Mouse (Mus musculus) ovary, adult 2 months (tissue): ENCODE measurements around the gene Hells. TPM values are rescaled to one million over a fixed set of nuclear protein-coding genes. Genes with fewer than 3 reads are reported as not detected.

Source experiments
- polyA plus RNA-seq: library from polyadenylated mRNA; depleted of rRNA; stranded (reverse); fragments of >200 nt; gene quantifications from 2 replicates; pipeline ENCODE4 v1.2.3, GENCODE M21; 2012; rRNA removed

Hells gene
- polyA plus RNA-seq = 1.0 and 1.4 TPM in 2 replicates

DNA sequence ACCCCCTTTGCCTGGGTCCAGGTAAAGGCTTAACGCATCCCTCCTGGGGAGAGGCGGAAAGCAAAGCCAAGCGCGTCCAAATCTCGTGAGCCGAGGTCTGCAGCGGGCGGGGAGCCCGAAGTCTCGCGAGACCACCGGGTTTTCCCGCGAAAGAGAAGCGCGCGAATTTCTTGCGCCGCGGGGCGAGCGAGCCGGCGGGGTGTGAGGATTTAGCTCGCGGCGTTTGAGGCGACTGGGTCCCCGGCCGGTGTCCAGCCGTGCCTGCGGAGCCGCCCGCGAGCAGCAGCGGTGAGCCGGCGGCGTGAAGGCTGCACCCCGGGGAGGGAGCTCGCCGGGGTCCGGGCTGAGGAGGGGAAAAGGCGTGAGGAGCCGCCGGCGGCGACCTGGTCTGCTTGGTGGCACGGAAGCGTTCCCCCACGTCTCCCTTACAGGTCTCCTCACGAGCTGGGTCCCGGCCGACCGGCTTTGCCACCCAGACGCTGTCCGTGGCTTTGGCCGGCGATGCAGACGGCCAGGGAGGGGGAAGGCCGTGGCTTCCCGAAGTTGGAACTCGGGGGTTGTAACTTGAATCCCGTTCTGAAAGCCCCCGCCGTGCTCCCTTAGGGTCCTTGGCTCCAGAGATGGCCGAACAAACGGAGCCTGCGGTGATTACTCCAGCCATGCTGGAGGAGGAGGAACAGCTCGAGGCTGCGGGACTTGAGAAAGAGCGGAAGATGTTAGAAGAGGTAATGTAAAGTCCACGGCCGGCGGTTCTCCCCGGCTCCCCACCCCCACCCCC is at the start of gene Hells:
Gene Hells, plus strand, starts transcription at position 128 of the 778 bp plus-strand sequence.

DNA sequence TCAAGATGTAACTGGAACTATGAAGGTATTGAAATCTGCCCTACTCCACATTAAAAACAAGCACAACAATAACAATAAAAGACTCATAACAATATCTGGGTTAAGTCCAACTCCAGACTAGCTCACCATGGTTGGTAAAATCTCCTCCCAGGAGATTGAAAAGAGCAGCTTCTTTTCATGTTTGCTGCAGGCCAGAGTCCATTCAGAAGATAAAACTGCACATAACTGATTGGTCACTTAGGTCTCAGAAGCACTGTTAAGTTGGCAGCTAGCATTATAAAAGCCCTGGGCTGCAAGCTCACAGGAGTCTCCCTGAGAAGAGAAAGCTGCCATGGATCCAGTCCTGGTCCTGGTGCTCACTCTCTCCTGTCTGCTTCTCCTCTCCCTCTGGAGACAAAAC is 76.0 kb downstream of the Hells start, which contains the start of gene Cyp2c55:
Gene Cyp2c55, plus strand, starts transcription at position 305 of the 400 bp plus-strand sequence.

Other genes starting within 250 kb of the Hells start
- 3.0 and 4.3 TPM in 2 replicates for gene Noc3l, start 111.7 kb upstream of the Hells start, polyA plus RNA-seq
- 7.8 and 12.1 TPM in 2 replicates for gene Tbc1d12, start 94.3 kb upstream of the Hells start, polyA plus RNA-seq
- gene Cyp2c55, start 76.1 kb downstream of the Hells start, polyA plus RNA-seq = not detected in 2 replicates
- not detected in 2 replicates for gene Cyp2c65, start 130.1 kb downstream of the Hells start, polyA plus RNA-seq
- gene Cyp2c66, start 183.0 kb downstream of the Hells start, polyA plus RNA-seq = not detected in 2 replicates